Mouse (Mus musculus) embryo, embryonic 11.5 days (tissue): ENCODE measurements around the gene Tnfrsf8.

Experiments used
- DNase-seq: peaks from one replicate; pipeline ENCODE4 v3.0.0-alpha.2; 2012; ENCODE audit warnings: low read depth, low spot score

The Tnfrsf8 gene

GRCm38 (mm10) chr4:145233487-145234228 is 81.3 kb downstream of the Tnfrsf8 start:
- DNase-seq: no peak

- DNase-seq: no peak
These were observed 83.2 kb downstream of the Tnfrsf8 start for GRCm38 (mm10) chr4:145231732-145232131.

- no peak for DNase-seq
These were observed 84.3 kb downstream of the Tnfrsf8 start for GRCm38 (mm10) chr4:145230647-145231046.

GRCm38 (mm10) chr4:145229524-145230163 is 85.3 kb downstream of the Tnfrsf8 start:
- DNase-seq: no peak

GRCm38 (mm10) chr4:145229051-145229450 is 85.9 kb downstream of the Tnfrsf8 start:
- no peak for DNase-seq

GRCm38 (mm10) chr4:145224613-145225012 is 90.4 kb downstream of the Tnfrsf8 start:
- DNase-seq: no peak

- DNase-seq: no peak
These were observed 92.9 kb downstream of the Tnfrsf8 start for GRCm38 (mm10) chr4:145222064-145222463.

GRCm38 (mm10) chr4:145221379-145221778 is 93.6 kb downstream of the Tnfrsf8 start:
- no peak for DNase-seq

GRCm38 (mm10) chr4:145220001-145220400 is 95.0 kb downstream of the Tnfrsf8 start:
- no peak for DNase-seq

GRCm38 (mm10) chr4:145219240-145219985 is 95.6 kb downstream of the Tnfrsf8 start:
- no peak for DNase-seq

GRCm38 (mm10) chr4:145217837-145218236 is 97.1 kb downstream of the Tnfrsf8 start:
- no peak for DNase-seq
